Mouse (Mus musculus): ENCODE data around the gene Lrrc58.

Lrrc58 gene

GRCm38 (mm10) chr16:37920842-37921409, 52.7 kb downstream of the Lrrc58 start:
- no peak for DNase-seq (ENCODE audit: low read depth, low spot score)

DNA sequence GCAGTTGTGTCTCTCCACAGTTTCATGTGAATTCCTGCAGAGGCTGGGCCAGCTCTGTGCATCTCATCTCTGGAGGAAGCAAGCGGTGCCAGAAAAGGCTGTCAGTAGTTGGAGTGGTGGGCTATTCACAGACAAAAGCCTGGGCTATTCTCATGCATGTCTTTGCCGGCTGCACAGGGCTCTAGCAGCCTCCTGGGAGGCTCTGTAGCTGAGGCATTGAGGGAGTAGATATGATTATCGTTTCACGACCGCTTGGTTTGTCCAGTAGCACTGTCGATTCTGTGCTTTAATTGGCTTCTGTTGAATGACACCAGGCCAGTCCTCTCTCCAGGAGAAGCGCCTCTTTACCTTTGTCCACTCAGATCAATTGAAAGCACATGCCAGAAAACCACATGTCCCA, 57.9 kb downstream of the Lrrc58 start:
- no peak for DNase-seq (ENCODE audit: low read depth, low spot score)

GRCm38 (mm10) chr16:37927117-37927516, 58.9 kb downstream of the Lrrc58 start:
- no peak for DNase-seq (ENCODE audit: low read depth, low spot score)

DNA sequence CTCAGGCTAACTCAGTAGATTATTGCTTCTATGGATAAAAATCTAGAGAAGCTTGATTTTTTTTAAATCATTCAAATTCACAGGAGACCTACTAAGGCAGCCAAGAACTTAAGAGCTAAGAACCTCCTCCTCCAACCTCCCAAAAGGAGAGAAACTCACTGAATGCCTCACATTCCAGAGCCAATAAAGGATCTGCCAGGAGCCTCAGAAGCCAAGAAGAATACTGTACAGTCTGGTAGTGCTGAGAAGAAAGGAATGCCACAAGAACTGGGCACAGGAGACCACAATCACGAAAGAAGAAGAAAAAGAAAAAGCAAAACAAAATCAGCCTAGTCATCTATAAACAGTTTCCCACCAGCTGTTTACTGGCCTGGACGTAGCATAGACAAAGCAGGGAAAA, 60.8 kb downstream of the Lrrc58 start:
- no peak for DNase-seq (ENCODE audit: low read depth, low spot score)

- no peak for DNase-seq (ENCODE audit: low read depth, low spot score)
These were observed 61.4 kb downstream of the Lrrc58 start for GRCm38 (mm10) chr16:37929626-37930025.

- no peak for DNase-seq (ENCODE audit: low read depth, low spot score)
These were observed 66.7 kb downstream of the Lrrc58 start for GRCm38 (mm10) chr16:37934932-37935331.

DNA sequence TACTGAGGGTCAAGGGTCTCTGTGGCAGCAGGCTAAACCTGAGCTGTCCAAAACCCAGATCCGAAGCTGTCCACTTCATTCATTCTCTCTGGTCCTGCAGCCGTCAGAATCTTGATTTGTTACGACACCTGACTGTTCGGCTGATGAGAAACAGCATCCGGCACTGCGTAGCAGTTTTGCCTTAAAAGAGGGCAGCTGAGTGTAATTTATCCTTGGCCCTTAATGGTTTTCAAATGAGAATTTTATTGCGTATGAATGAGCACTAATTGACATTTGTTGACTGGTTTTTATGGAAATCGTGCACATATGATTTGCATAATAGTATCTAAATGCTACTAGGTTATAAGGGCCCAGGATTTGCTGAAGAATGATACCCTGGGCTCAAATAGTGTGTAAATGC, 69.1 kb downstream of the Lrrc58 start:
- DNase-seq (ENCODE audit: low read depth, low spot score) = no peak
